Mouse (Mus musculus) lung, adult 2 months (tissue): ENCODE measurements around the gene Fam214b.

Source experiments
- CTCF ChIP-seq: fragments of 200-500 bp; IDR thresholded peaks from 2 replicates; pipeline ENCODE4 v1.5.1; 2011; ENCODE audit warnings: mild to moderate bottlenecking, low read length, control low read depth; ENCODE audit not compliant: insufficient read depth
- POLR2A ChIP-seq: fragments of 200-500 bp; IDR thresholded peaks from 2 replicates; pipeline ENCODE4 v1.6.1; 2011; ENCODE audit warnings: low read depth, mild to moderate bottlenecking, control low read depth, low read length, borderline replicate concordance; ENCODE audit errors: extremely low read depth

GRCm38 (mm10) chr4:43005765-43006164, 40.3 kb downstream of the Fam214b start:
- TF ChIP-seq POLR2A (no peak), CTCF (no peak)
